Mouse (Mus musculus) lung, adult 2 months (tissue): ENCODE data around the gene Atp9a. TPM values are rescaled to one million over a fixed set of nuclear protein-coding genes. Genes with fewer than 3 reads are reported as not detected.
"Not testable (repeated sequence)": the region's sequence is repeated elsewhere in the genome, so short reads cannot be mapped to it uniquely, and the experiment has no call there.

Source experiments
- DNase-seq: peaks from one replicate; pipeline ENCODE4 v3.0.0; 2022
- H3K4me1 ChIP-seq: fragments of 200-500 bp; 2 replicates; pipeline ENCODE4 v1.6.1; 2011; ENCODE audit warnings: low read length; ENCODE audit not compliant: control insufficient read depth, insufficient read depth
- H3K4me3 ChIP-seq: fragments of 200-500 bp; replicated peaks from 2 replicates; pipeline ENCODE3; 2011; ENCODE audit warnings: low read depth, mild to moderate bottlenecking, control low read depth, low read length; ENCODE audit errors: extremely low read depth
- CTCF ChIP-seq: fragments of 200-500 bp; IDR thresholded peaks from 2 replicates; pipeline ENCODE4 v1.5.1; 2011; ENCODE audit warnings: mild to moderate bottlenecking, low read length, control low read depth; ENCODE audit not compliant: insufficient read depth
- POLR2A ChIP-seq: fragments of 200-500 bp; IDR thresholded peaks from 2 replicates; pipeline ENCODE4 v1.6.1; 2011; ENCODE audit warnings: low read depth, mild to moderate bottlenecking, control low read depth, low read length, borderline replicate concordance; ENCODE audit errors: extremely low read depth
- WGBS: fragments of 180-500 bp; shearing (Covaris S2); methylation state at CpG from one replicate; pipeline ENCODE4 v1.1.7; 2018; 5-methylcytosine and 5-hydroxymethylcytosine counted together
- polyA plus RNA-seq: library from polyadenylated mRNA; depleted of rRNA; stranded (reverse); fragments of >200 nt; gene quantifications from 2 replicates; pipeline ENCODE4 v1.2.3, GENCODE M21; 2012

Atp9a gene
- polyA plus RNA-seq, 1 experiment = 72.9 TPM

DNA sequence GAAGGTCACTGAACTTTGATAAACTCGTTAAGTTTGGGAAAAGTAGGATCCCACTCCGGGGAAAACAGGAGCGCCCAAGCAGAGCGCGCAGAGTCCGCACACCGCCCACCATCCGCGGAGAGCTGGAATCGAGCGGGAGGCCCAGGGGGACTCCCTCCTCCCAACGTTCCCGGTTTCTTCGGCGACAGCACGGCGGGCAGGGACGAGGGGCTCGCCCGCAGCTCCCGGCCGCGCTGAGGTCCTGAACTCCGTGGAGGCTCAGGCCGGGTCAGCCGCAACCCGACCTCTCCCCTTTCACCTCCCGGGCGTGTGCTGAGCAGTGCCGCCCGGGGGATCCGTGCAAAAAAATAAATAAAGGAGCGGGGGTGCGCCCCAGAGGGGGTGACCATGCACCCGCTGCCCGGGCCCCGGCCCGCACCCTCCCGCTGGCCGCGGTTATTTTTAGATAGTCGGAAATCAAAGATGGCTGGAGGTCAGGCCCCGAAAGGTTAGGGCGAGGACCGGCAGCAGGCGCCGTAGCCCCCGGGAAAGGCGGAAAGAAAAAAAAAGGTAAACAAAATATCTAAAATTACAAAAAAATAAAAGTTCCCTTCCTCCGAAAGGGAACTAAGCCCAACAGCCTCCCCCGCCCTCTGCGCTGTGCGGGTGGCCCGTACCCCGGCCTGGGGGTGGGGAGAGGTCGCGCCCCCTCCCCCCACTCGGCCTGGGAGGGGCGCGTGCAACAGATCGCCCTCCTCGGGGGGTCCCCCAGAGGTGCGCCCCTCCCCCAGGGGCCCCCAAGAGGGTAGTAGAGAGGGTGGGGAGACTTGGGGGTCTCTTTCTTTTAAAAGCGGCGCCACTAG is 23.7 kb upstream of the Atp9a start:
- under 1% methylated on average over 65 of the region's 65 CpGs for WGBS
- no peak for DNase-seq
- Histone ChIP-seq H3K4me3 (no peak overlapping the region), H3K4me1 (no peaks in the 10 kb centered on the region)
- TF ChIP-seq POLR2A (no peak), CTCF (no peak)

DNA sequence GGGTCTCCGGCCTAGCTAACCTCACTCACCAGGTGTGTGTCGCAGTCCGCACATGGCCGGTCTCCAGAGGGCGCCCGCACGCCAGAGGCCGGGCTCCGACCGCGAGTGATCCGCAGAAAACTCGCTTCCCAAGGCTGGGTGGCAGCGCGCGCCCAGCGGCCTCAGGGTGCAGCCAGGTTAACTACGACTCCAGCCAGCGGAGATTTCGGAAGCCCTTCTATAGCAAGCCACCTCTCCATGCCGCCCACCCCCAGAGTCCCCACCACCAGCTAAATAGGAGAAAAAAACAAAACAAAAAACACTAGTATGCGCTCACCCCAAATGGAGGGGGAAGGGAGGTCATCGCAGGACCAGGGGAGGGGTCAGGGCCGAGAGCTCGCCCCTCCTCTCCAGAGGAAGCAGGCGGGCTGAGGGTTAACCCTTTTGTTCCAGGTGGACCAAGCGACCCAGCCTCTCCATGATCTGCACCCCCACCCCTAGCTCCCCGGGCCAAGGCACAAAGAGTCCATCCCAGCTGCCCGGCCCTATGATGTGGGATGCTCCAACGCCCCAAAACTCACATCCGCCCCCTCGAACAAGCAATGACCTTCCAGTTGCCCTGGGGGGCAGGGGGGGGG is 23.0 kb upstream of the Atp9a start:
- peak; percentile 21 for DNase-seq
- TF ChIP-seq CTCF = no peak
- no peak for TF ChIP-seq POLR2A
- WGBS = 2% methylated on average over 32 of the region's 32 CpGs
- H3K4me3 ChIP-seq = no peak overlapping the region
- H3K4me1 ChIP-seq = no peaks in the 10 kb centered on the region

DNA sequence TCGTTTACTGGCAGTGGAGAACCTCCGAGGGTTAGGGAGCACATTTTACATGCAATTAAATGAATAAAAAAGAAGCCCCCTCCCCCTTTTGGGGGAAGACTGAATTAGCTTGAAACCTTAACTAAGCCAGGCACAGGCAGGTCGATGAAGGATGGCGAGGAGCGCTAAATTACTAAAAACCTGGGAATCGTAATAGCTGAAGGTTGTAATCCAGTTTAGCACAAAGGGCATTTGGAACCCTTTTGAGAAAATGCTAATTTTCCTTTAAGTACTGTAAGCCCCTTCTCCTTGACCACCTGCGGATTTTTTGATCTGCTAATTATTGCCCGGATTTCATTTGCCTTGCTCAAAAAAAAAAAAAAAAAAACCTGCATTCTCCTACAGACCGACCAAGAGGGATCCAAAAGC is 22.3 kb upstream of the Atp9a start:
- no peak overlapping the region for H3K4me3 ChIP-seq
- WGBS = 25% methylated on average over 9 of the region's 9 CpGs
- TF ChIP-seq CTCF (no peak), POLR2A (no peak)
- H3K4me1 ChIP-seq = no peaks in the 10 kb centered on the region
- no peak for DNase-seq

DNA sequence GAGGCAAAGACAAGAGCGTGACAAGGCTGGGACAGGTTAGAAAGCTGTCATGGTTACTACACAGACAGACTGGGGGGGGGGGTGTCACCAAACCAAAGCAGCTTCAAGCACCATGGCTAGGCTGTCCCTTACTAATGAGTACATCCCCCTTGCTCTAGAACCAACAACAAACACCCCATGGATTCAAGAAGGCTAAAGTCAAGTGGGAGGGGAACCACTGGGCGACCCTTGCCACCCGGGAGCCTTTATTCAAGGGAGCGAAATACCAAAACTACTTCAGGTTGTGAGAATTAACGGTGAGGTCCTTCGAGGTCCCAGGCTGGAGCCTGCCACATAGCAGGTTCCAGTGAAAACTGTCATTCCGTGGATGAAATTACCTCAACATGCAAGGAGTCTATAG is 21.6 kb upstream of the Atp9a start:
- TF ChIP-seq CTCF = no peak
- no peak for TF ChIP-seq POLR2A
- WGBS = 22% methylated on average over 7 of the region's 7 CpGs
- DNase-seq = no peak
- H3K4me1 ChIP-seq = no peaks in the 10 kb centered on the region
- no peak overlapping the region for H3K4me3 ChIP-seq

DNA sequence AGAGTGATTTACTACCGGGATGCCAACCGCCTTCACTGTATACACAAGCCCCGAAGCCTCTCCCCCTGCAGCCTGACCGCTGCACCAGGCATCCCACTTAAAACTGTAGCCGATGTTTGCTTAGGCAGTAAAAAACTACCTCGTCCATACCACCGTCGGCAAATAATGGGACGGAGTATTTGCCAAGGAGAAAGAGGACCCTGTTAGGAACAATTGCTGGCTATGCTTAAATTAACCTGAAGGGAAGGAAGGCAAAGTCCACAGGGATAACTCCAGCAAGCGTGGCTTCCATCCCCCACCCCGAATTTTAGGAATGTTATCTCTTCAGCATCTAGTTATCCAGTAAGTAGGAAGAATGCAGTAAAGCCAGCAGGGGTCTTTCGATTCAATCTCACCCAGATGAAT is 20.2 kb upstream of the Atp9a start:
- WGBS = 8% methylated on average over 12 of the region's 12 CpGs
- DNase-seq = no peak
- Histone ChIP-seq H3K4me1 (no peaks in the 10 kb centered on the region), H3K4me3 (no peak overlapping the region)
- TF ChIP-seq CTCF = no peak
- no peak for TF ChIP-seq POLR2A

DNA sequence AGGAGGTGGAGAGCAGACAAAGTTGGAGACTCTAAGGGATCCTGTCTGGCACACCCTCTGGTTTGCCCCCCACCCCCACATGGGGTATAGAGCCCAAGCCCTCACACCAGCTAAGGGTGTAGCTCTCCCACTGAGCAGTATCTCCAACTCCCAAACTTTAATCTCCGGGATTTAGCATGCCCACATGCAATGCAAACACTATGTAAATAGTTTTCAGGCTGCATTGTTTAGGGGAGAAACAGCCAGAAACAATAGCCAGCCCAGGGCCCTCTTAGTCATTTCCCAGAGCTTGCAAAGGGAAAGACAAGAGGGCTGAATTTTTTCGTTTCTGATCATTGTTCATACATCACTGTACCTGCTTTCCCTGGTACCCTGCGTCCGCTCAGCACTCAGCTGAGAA is 19.7 kb upstream of the Atp9a start:
- DNase-seq = no peak
- WGBS = 13% methylated on average over 4 of the region's 4 CpGs
- H3K4me3 ChIP-seq = no peak overlapping the region
- no peaks in the 10 kb centered on the region for H3K4me1 ChIP-seq
- TF ChIP-seq CTCF (no peak), POLR2A (no peak)

DNA sequence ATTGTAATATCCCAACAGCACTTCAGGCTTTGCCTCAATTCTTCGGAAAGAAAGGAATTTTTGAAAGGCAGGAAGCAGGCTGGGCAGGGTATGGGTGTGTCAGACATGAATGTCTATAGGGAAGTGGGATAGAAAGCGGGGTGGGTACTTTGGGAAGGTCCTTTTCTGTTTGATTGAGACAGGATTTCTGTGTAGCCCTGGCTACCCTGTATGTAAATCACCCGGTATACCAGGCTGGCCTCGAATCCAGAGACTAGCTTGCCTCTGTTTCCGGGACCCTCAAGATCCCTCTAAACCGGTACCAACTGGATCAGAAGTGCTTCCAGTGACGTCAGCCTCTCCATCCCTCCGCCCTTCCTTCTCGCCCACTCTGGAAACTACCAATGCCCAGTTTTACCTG is 18.9 kb upstream of the Atp9a start:
- no peak overlapping the region for H3K4me3 ChIP-seq
- DNase-seq = no peak
- WGBS = 63% methylated on average over 9 of the region's 9 CpGs
- H3K4me1 ChIP-seq = no peaks in the 10 kb centered on the region
- no peak for TF ChIP-seq POLR2A
- no peak for TF ChIP-seq CTCF

DNA sequence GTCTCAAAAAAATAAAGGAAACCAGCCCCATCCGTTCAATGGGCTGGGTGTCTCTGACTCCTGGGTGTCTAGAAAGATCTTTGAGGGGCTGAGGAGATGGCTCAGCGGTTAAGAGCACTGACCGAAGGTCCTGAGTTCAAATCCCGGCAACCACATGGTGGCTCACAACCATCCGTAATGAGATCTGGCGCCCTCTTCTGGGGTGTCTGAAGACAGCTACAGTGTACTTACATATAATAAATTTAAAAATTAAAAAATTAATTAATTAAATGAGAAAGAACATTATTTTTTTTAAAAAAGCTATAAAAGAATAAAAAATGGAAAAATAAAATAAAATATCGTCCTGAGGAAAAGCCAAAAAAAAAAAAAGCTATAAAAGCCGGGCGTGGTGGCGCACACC is 2.2 kb upstream of the Atp9a start:
- DNase-seq, H3K4me3 ChIP-seq, H3K4me1 ChIP-seq: not testable (repeated sequence)
- WGBS = 87% methylated on average over 10 of the region's 10 CpGs

DNA sequence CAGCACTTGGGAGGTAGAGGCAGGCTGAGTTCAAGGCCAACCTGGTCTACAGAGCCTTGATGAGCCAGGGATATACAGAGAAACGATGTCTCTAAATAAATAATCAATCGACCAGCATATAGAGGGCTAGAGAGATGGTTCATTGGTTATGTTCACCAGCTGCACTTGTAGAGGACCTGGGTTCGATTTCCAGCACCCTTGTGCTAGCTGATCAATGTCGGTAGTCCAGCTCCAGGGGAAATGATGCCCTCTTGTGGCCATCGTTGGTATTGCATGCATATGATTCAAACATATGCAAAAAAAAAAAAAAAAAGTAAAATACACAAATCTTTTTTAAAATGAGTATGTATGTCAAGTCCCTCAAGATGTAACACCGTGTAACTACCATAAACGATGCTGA is 440 bp upstream of the Atp9a start:
- peak; percentile 67 for DNase-seq
- Histone ChIP-seq H3K4me3 (no peak overlapping the region), H3K4me1 (no peaks in the 10 kb centered on the region)
- TF ChIP-seq POLR2A = no peak
- peak; percentile 68 for TF ChIP-seq CTCF
- 16% methylated on average over 7 of the region's 7 CpGs for WGBS

DNA sequence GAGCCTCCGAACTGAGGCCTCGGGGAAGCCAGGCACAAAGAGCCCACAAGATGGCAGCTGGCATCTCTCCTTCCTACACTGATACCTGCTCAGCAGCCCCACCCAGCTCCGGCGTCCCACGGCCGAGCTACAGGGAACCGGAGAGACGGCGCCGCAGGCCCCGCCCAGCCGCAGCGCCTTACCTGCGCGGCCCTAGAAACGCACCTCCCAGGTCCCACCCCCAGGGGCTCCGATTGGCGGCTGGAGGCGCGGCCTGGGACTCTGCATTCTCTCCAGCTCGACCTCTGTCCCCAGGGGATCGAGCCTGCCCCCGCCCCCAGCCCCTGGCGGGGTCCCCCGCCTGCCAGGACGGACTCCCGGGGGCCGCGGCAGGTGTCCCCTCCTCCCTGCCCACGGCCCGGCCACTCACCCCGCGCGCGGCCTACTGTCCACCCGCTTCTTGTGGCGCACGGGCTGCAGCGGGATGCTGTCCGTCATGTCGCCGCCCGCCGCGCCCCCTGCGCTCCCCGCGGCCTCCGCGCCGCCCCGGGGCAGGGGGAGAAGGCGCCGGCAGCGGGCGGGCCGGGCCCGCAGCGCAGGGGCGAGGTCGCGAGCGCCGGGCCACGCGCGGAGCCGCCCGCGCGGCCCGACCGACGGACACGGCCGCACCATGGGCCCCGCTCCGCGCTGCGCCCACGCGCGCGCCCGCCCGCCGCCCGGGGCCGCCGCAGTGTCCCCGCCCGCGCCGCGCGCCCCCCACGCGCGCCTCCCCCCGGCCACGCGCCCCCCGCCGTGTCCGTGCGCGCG is 743 bp downstream of the Atp9a start:
- WGBS = under 1% methylated on average over 80 of the region's 108 CpGs
- Histone ChIP-seq H3K4me1 (no peaks in the 10 kb centered on the region), H3K4me3 (peak overlapping the region; percentile 80)
- peak; percentile 84 for DNase-seq
- TF ChIP-seq CTCF (no peak), POLR2A (peak; percentile 47; the same call in 1 of the 2 replicates)
